ENCODE assay signal across 8 mouse cellular contexts in the genomic region with DNA sequence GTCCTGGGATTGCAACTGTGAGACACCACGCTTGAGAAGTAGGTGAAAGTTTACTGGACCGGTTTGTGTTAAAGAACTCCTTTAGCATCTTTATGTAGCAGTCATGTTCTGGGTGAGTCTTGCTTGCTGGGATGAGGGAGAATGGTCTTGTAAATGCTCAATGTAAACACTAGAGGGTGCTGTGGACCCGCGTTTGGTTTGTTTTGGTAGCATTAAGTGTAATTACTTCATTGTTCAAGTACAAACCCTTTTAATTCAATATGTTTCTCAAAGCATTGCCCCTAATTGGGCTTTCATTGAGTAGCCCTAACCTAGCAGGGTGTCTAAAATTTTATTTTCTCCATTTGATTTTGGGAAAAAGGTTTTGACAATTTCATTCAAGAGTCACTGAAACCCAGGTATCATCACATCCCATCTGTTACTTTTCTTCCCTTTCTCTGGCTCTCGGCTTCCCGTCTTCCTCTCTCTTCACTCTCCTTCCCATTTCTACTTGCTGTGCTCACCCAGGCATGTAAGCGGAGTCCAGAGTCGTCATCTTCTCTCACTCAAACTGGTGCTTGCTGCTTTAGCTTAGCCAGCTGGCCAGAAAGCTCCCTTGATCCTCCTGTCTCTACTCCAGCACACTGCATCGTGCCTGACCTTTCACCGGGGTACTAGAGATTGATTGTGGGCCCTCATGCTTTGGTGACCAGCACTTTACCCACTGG. TPM values are rescaled to one million over a fixed set of nuclear protein-coding genes. Genes with fewer than 3 reads are reported as not detected.
DNase-seq lines count a peak whose midpoint lies in the region; ATAC-seq and TF ChIP-seq lines count a peak whose summit lies in the region.

No protein-coding gene starts in this region.

- 21% methylated on average over 10 of the region's 10 CpGs for WGBS in kidney, postnatal 0 days
- 29% methylated on average over 10 of the region's 10 CpGs for WGBS in kidney, embryonic 15.5 days
- 30% methylated on average over 10 of the region's 10 CpGs for WGBS in hindbrain, embryonic 14.5 days

- TF ChIP-seq CTCF in kidney, postnatal 0 days (IDR thresholded peaks at IDR 0.05; ENCODE audit: low read depth), result peak; percentile 84
- peak; percentile 26 for TF ChIP-seq CTCF in ES-Bruce4 (IDR thresholded peaks at IDR 0.05; ENCODE audit: low read depth, low read length)

- H3K4me1 ChIP-seq in kidney, postnatal 0 days (replicated peaks; ENCODE audit: insufficient read depth, low read length), result no peaks in the 10 kb centered on the region; the same call in 1 of the 2 replicates
- H3K4me1 ChIP-seq in kidney, embryonic 15.5 days, result peaks cover 9% of the 10 kb centered on the region
- peaks cover 3% of the 10 kb centered on the region for H3K4me1 ChIP-seq in ES-Bruce4 (ENCODE audit: control insufficient read depth, insufficient read depth, low read length)
- H3K4me1 ChIP-seq in hindbrain, embryonic 14.5 days (replicated peaks; ENCODE audit: control insufficient read depth, insufficient read depth, low read length), result no peaks in the 10 kb centered on the region

- H3K36me3 ChIP-seq in kidney, postnatal 0 days (ENCODE audit: insufficient read depth, low read length), result no peaks in the 10 kb centered on the region
- no peaks in the 10 kb centered on the region for H3K36me3 ChIP-seq in kidney, embryonic 15.5 days
- no peaks in the 10 kb centered on the region for H3K36me3 ChIP-seq in ES-Bruce4 (ENCODE audit: control insufficient read depth, insufficient read depth, low read length, poor library complexity, severe bottlenecking)
- no peaks in the 10 kb centered on the region for H3K36me3 ChIP-seq in hindbrain, embryonic 14.5 days (replicated peaks; ENCODE audit: control insufficient read depth, insufficient read depth)

- no peak overlapping the region for H3K4me3 ChIP-seq in kidney, postnatal 0 days (replicated peaks; ENCODE audit: low read depth, low read length)
- no peak overlapping the region for H3K4me3 ChIP-seq in kidney, embryonic 15.5 days (replicated peaks)
- no peak overlapping the region for H3K4me3 ChIP-seq in ES-Bruce4 (ENCODE audit: low read depth, low read length)
- no peak overlapping the region for H3K4me3 ChIP-seq in hindbrain, embryonic 14.5 days (replicated peaks; ENCODE audit: low read length)

- DNase-seq in kidney, postnatal 0 days (ENCODE audit: low spot score), result peak; percentile 82
- peak; percentile 27 for DNase-seq in adrenal gland, postnatal 25 days
- DNase-seq in hindbrain, embryonic 14.5 days (ENCODE audit: low spot score), result peak; percentile 84
- no peak for DNase-seq in right cerebral cortex, postnatal 25 days
- no peak for DNase-seq in urinary bladder, postnatal 25 days (ENCODE audit: low spot score)

- no peak for TF ChIP-seq POLR2A in ES-Bruce4 (IDR thresholded peaks at IDR 0.05; ENCODE audit: insufficient read depth, low read length)

- H3K27me3 ChIP-seq in kidney, postnatal 0 days (ENCODE audit: insufficient read depth, low read length), result no peaks in the 10 kb centered on the region
- H3K27me3 ChIP-seq in kidney, embryonic 15.5 days, result no peaks in the 10 kb centered on the region
- no peaks in the 10 kb centered on the region for H3K27me3 ChIP-seq in ES-Bruce4 (ENCODE audit: control insufficient read depth, insufficient read depth, low read length, poor library complexity, severe bottlenecking)
- peaks cover 3% of the 10 kb centered on the region; the same call in 1 of the 2 replicates for H3K27me3 ChIP-seq in hindbrain, embryonic 14.5 days (ENCODE audit: control insufficient read depth, insufficient read depth, low read length)

- no peak overlapping the region for H3K27ac ChIP-seq in kidney, postnatal 0 days
- H3K27ac ChIP-seq in kidney, embryonic 15.5 days, result no peak overlapping the region
- H3K27ac ChIP-seq in ES-Bruce4 (ENCODE audit: insufficient read depth, low read length), result no peak overlapping the region
- no peak overlapping the region for H3K27ac ChIP-seq in hindbrain, embryonic 14.5 days

- no peak for ATAC-seq in kidney, postnatal 0 days (replicated peaks; ENCODE audit: low FRiP score, low read depth)
- no peak for ATAC-seq in kidney, embryonic 15.5 days (replicated peaks; ENCODE audit: low FRiP score)
- ATAC-seq in hindbrain, embryonic 14.5 days (ENCODE audit: low FRiP score), result no peak
- peak; percentile 67; the same call in 1 of the 2 replicates for ATAC-seq in monocyte, adult 5-6 weeks (replicated peaks; ENCODE audit: insufficient number of reproducible peaks, low FRiP score, low TSS enrichment, poor library complexity, severe bottlenecking)

- no peaks in the 10 kb centered on the region for H3K9me3 ChIP-seq in kidney, postnatal 0 days (replicated peaks; ENCODE audit: low read length)
- H3K9me3 ChIP-seq in kidney, embryonic 15.5 days (replicated peaks), result no peaks in the 10 kb centered on the region
- no peaks in the 10 kb centered on the region for H3K9me3 ChIP-seq in ES-Bruce4 (replicated peaks; ENCODE audit: control insufficient read depth, insufficient read depth, low read length, poor library complexity, severe bottlenecking)
- H3K9me3 ChIP-seq in hindbrain, embryonic 14.5 days (ENCODE audit: control insufficient read depth, low read length), result no peaks in the 10 kb centered on the region

- no peak overlapping the region for H3K9ac ChIP-seq in kidney, postnatal 0 days (ENCODE audit: low read depth, low read length)
- no peak overlapping the region for H3K9ac ChIP-seq in kidney, embryonic 15.5 days
- no peak overlapping the region for H3K9ac ChIP-seq in ES-Bruce4 (ENCODE audit: low read depth, poor library complexity, severe bottlenecking)
- no peak overlapping the region for H3K9ac ChIP-seq in hindbrain, embryonic 14.5 days

- no peak overlapping the region for H3K4me2 ChIP-seq in kidney, postnatal 0 days (ENCODE audit: low read length)
- H3K4me2 ChIP-seq in kidney, embryonic 15.5 days, result no peak overlapping the region
- no peak overlapping the region for H3K4me2 ChIP-seq in hindbrain, embryonic 14.5 days (replicated peaks)

- TF ChIP-seq EP300 in ES-Bruce4 (IDR thresholded peaks at IDR 0.05; ENCODE audit: insufficient read depth, low read depth, low read length), result no peak

RNA-seq across cellular contexts. Expression of a gene that starts 15.6 kb away (rescaled TPM):
- 58.0 and 60.1 TPM in 2 replicates for polyA plus RNA-seq in kidney, postnatal 0 days (2015; fragmentation: Nextera tagmentation; extraction: Ambion mirVana)
- 40.2 and 42.8 TPM in 2 replicates for polyA plus RNA-seq in kidney, embryonic 15.5 days (2015; fragmentation: Nextera tagmentation; extraction: Ambion mirVana)
- 6.4 and 9.6 TPM in 2 replicates for polyA plus RNA-seq in ES-Bruce4 (2011; ENCODE audit: insufficient read depth, insufficient read length, low read depth, missing spikeins)
- 15.2 and 29.0 TPM in 2 replicates for total RNA-seq in adrenal gland, postnatal 25 days (2021)
- polyA plus RNA-seq in hindbrain, embryonic 14.5 days (2014; fragmentation: Nextera tagmentation; extraction: Ambion mirVana), result 38.4 and 43.6 TPM in 2 replicates
- total RNA-seq in monocyte, adult 5-6 weeks (2017), result 17.5 to 34.3 TPM (median 24.0 TPM) in 3 replicates

RNA-seq across cellular contexts. Expression of a gene that starts 37.4 kb away (rescaled TPM):
- 23.8 and 24.6 TPM in 2 replicates for polyA plus RNA-seq in kidney, postnatal 0 days (2015; fragmentation: Nextera tagmentation; extraction: Ambion mirVana)
- polyA plus RNA-seq in kidney, embryonic 15.5 days (2015; fragmentation: Nextera tagmentation; extraction: Ambion mirVana), result 19.6 and 20.3 TPM in 2 replicates
- 22.9 and 24.6 TPM in 2 replicates for polyA plus RNA-seq in ES-Bruce4 (2011; ENCODE audit: insufficient read depth, insufficient read length, low read depth, missing spikeins)
- 15.4 and 22.0 TPM in 2 replicates for total RNA-seq in adrenal gland, postnatal 25 days (2021)
- 16.2 and 17.8 TPM in 2 replicates for polyA plus RNA-seq in hindbrain, embryonic 14.5 days (2014; fragmentation: Nextera tagmentation; extraction: Ambion mirVana)
- 134 to 201 TPM (median 136 TPM) in 3 replicates for total RNA-seq in monocyte, adult 5-6 weeks (2017)

Comparison
In these comparisons a context has a peak if more than half of its experiments do, and no peak if none do; other contexts are left out.
1. DNase-seq: peak in kidney, postnatal 0 days (single experiment), adrenal gland, postnatal 25 days (single experiment) and hindbrain, embryonic 14.5 days (single experiment); none in right cerebral cortex, postnatal 25 days (single experiment) and urinary bladder, postnatal 25 days (single experiment).